Mouse (Mus musculus) heart, postnatal 0 days (tissue): ENCODE measurements around the gene Fermt1.

Experiments
- CTCF ChIP-seq: IDR thresholded peaks from 2 replicates; pipeline ENCODE4 v1.5.1; 2016; ENCODE audit warnings: antibody characterized with exemption, control low read depth, low read depth
- EP300 ChIP-seq: IDR thresholded peaks from 2 replicates; pipeline ENCODE4 v1.6.1; 2016; ENCODE audit warnings: antibody characterized with exemption, low read depth

DNA sequence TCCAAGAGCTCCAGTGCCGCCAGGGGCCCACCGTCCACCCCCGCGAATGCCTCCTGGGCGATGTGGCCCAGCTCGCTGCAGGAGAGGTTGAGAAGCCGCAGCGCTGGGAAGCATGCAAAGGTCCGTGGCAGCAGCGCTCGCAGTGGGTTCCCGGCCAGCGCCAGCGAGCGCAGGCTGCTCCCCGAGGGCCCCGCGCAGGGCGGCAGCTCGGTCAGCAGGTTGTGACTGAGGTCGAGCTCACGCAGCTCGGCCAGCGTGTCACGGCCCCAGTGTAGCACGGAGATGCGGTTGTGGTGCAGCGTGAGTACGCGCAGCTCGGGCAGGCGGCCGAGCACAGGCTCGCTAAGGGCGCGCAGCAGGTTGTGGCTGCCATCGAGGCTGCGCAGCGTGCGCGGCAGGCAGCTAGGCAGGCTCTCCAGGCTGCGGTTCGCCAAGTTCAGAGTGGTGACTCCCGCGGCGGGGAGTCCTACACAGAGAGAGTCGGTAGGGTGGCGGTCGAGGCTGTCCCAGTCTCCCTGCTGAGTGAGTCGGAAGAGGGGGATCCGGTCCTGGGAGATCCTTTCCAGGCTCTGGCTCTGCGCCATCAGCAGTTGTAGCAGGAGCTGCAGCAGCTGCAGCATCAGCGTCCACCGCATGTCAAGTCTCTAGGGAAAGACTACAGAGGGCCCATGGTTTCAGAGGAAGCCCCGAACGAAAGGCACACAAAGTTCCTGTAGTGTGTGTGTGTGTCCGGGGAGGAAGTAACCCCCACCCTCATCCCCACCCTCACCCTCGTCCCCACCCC is 66.3 kb downstream of the Fermt1 start:
- TF ChIP-seq CTCF: no peak
- no peak for TF ChIP-seq EP300
